Mouse (Mus musculus) spleen, adult 2 months (tissue): ENCODE data around the gene Sspo.

Experiments
- CTCF ChIP-seq: fragments of 200-500 bp; IDR thresholded peaks from 2 replicates; pipeline ENCODE4 v1.5.1; 2011; ENCODE audit warnings: mild to moderate bottlenecking, inconsistent platforms; ENCODE audit not compliant: insufficient read depth, insufficient read length, insufficient replicate concordance; ENCODE audit errors: extremely low read depth
- POLR2A ChIP-seq: fragments of 200-500 bp; IDR thresholded peaks from 2 replicates; pipeline ENCODE4 v1.6.1; 2011; ENCODE audit warnings: low read depth, low read length, inconsistent platforms

GRCm38 (mm10) chr6:48430748-48431147 lies 17.3 kb upstream of the Sspo start:
- TF ChIP-seq POLR2A (no peak), CTCF (no peak)
